Mouse (Mus musculus): Measurements from ENCODE around the gene Slc4a4.
"Not testable (repeated sequence)": the region's sequence is repeated elsewhere in the genome, so short reads cannot be mapped to it uniquely, and the experiment has no call there.

Gene Slc4a4

DNA sequence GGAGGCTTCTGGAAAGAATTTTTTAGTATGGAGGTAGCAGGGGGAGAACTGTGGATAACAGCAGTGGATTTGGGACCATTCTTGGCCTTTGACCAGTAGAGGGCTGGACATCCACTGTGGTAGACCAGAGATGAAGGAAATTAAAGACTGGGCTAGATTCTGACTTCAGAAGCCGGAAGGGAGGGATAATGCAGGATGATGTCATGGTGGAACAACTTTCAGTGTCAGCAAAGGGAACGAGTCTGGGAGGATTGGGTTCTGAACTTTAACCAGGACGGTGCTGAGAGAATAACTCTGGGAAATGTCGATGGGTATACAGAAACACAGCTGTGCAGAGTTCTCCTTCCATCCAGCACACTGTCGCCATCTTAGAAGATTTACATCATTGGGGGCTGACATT is 175.7 kb downstream of the Slc4a4 start:
- DNase-seq (ENCODE audit: extremely low read depth, insufficient read length, low spot score) = no peak

DNA sequence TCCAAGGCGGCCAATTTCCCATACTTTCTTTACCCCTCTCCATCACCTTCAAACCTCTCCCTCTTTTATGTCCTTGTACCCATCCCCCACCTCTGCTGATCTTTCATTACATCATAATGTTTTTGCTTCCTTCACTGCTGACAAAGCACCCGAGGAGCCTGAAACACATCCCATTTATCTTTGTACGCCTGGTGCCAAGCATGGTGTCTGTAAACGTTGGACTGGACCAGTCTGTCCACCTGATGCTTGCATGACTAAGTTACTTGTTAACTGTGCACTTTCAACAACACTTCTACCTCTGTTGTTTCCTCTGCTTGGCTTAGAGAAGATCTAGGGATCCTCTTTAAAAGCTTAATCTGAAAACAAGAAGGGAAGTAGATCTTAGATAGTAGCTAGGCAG is 180.5 kb downstream of the Slc4a4 start:
- no peak for DNase-seq (ENCODE audit: extremely low read depth, insufficient read length, low spot score)

DNA sequence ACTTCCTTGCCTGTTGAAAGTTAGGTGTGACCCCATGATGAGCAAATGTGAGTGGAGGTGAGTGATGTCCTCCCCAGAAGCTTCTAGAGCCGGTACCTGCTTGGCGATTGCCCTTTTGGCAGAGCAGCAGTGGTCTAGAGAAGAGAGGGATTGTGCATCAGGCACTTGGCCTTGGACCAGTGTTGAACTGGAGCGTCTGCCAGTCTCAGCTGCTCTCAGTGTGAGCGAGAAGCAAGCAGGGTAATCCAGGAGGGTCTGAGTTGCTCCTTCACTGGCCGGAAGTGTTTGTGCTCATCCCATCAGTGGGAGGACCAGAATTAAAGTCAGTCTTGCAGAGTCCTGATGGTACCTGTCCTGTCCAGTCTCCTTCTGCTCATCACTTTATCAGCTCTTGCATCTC is 181.5 kb downstream of the Slc4a4 start:
- no peak for DNase-seq (ENCODE audit: extremely low read depth, insufficient read length, low spot score)

DNA sequence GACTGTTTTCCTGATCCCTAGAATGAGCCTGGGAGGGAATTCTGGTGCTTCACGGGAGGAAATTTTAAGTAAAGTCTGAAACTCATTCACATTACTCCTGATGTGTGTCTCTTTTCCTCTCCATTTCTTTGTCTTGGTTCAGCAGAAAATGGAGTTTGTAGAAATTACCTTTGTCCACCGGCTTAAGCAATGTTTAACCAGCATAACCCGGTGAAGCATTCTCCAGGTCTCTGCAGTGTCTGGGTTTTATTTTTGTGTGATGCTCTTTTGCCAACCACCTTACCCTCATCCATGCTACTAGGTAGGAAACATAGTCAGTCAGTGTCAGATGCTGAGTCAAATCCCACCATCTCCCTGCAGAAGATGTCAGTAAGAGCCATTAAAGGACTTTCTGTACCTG is 183.4 kb downstream of the Slc4a4 start:
- DNase-seq (ENCODE audit: extremely low read depth, insufficient read length, low spot score) = no peak

DNA sequence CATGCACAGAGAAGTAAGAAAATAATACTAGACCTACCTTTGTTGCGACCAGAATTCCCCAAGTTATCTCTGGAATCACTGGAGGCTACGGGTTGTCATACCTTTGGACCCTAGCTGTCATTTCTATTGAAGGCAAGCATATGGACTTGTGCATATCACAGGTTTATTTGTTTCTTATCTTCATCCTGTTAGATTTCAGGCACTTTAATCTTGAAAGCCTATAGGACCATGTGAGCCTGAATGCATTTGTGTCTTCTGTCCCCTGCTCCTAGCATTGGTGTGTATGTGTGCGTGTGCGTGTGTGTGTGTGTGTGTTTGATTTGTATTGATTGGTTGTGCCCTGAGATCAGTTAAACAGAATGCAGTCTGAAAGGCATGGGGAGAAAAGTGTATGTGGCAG is 185.3 kb downstream of the Slc4a4 start:
- DNase-seq (ENCODE audit: extremely low read depth, insufficient read length, low spot score) = no peak

DNA sequence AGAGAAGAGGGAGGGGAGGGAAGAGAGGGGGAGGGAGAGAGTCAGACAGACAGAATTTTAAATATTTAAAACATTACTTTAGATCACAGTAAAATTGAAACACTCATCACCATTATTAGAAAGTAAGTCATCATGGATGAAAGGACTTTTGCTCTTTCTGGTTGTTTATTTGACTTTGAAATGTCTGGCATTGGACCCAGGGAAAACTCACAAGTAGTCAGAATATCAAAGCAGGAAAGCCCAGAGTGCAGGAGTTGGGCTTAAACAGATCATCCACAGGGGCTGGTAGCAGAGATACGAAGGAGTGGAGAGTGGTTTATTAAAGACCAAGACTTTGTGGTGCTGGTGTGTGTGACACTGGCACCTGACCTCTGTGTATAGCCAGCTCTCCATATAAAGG is 191.1 kb downstream of the Slc4a4 start:
- DNase-seq (ENCODE audit: extremely low read depth, insufficient read length, low spot score) = no peak

DNA sequence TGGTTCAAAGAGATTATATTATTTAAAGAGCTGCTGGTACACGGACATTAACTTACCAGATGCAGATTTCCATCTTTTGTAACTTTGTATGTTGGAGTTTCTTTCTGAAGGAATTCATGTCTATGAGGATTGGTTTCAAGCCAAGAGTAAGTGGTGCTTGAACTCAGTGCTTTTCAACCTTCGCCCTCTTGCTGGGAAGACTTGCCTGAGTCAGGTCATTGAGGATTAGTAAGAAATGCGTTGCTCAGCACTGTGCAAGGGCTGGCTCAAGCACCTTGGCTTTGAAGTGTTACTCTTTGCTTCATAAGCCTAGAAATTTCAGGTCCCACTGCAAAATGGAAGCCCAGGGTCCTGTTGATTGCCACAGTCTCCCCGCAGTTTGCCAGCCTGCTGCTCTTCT is 196.9 kb downstream of the Slc4a4 start:
- DNase-seq (ENCODE audit: extremely low read depth, insufficient read length, low spot score) = no peak

DNA sequence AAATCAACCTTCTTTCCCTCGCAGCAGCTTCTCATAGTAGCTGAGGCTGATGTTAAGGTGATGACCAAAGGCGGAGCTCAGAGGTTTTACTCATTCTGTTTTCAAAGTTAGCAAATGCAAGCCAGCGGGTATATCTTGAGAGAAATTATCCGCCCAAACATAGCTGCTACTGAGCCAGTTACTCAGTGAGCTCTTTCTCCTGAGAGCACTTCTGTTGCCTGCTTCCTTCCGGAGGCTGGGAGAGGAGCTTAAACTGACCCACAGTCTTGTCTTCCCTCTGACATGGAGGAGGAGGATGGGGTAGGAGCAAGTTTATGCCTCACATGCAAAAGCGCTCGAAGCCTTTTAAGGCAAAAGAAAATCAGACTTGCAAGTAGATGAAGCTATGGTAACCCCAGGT is 201.3 kb downstream of the Slc4a4 start:
- DNase-seq (ENCODE audit: extremely low read depth, insufficient read length, low spot score) = no peak

DNA sequence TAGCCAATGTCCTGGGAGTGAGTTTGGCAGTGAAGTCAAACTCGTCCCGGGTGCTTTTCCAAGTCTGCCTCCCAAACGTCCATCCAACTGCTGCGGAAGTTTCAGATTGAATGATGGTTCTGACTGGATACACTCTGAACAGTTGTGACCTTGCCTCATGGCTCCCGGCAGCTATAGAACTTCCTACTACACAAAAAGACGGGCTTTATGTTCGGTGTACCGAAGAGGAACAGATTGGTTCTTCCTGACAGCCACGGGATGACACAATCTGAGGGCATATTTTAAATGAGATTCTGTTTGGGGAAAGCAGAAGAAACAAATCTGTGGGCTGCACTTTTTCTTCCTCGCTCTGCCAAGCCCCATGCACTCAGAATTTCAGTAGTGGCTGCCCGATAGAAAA is 201.8 kb downstream of the Slc4a4 start:
- no peak for DNase-seq (ENCODE audit: extremely low read depth, insufficient read length, low spot score)

DNA sequence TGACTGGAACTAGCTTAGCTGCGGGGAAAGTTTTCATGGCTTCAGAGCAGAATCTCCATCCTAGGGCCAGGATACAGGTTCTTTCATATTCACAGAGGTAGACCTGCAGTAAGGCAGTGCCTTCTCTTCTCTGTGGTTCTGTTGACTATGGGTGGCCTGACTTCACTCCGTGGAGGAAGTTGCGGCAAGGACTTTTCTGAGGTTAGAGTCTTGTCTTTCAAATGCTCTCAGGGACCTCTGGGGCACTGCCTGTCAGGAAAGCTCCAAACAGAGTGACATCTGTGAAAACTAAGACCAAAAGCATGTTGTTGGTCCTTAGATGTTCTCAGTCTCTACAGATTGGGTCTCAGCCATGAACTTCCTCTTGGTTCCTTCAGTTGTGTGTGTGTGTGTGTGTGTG is 203.5 kb downstream of the Slc4a4 start:
- no peak for DNase-seq (ENCODE audit: extremely low read depth, insufficient read length, low spot score)

DNA sequence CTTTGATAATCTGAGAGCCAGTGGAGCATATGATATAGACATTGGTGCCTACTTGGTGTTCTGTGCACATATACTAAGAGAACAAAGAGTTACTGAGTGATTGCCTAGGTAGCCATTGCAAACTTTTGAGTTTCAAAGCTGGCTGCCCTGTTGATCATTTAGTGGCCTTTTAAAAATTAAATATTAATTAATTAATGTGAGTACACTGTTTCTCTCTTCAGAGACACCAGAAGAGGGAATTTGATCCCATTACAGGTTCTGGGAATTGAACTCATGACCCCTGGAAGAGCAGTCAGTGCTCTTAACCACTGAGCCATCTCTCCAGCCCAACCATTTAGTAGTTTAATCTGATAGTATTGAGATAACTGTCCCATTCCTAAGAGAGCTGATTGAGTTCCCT is 209.8 kb downstream of the Slc4a4 start:
- DNase-seq (ENCODE audit: extremely low read depth, insufficient read length, low spot score) = no peak

DNA sequence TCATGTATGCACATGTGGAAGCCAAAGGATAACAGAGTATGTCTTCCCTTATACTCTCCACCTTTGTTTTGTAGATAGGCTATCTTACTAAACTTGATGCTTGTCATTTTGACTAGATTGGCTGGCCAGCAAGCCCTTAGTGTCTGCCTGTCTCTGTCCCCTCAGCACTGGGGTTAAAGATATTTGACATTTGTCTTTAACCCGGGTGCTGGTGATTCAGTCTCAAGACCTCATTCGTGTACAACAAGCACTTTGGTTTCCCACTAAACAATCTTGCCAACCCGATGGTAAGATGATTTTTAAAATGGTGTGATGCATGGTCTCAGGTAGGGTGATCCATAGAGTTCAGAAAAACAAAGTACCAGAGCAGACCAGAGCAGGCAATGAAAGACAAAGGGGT is 210.7 kb downstream of the Slc4a4 start:
- no peak for DNase-seq (ENCODE audit: extremely low read depth, insufficient read length, low spot score)

DNA sequence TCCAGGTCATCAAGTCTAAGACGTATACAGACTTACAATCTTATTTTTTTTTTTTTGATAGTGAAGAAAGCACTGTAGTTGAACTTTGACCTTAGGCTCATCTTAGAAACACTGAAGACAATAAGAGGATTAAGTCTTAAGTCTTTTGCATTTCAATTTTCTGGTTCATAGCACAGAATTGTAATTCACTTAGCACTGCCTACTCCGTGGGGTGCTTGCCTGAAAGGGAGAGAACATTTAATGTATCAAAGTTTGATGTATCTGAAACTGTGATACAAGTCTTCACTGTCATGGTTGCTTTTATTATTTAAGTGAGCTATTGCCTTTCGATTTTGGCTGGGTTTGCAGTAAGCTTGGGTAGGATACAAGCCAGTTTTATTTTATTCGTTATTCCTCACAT is 211.5 kb downstream of the Slc4a4 start:
- no peak for DNase-seq (ENCODE audit: extremely low read depth, insufficient read length, low spot score)

DNA sequence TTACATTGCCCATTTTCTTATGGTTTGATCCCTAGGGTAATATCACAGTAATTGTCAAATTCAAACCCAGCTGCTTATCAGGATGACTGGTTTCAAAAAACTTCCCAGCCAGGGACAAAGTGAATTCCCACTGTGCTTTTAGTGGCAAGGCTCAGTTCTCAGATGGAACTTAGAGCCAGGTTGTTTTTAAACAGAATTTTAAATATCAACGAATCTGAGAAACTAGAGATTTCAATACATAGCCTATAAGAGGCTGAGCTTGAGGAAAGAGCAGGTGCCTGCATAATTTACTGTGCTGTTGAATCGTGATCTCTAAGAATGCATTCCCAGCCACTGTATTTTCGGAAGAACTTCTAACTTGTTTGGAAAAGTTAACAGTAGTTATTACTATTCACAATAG is 213.3 kb downstream of the Slc4a4 start:
- DNase-seq (ENCODE audit: extremely low read depth, insufficient read length, low spot score) = no peak

DNA sequence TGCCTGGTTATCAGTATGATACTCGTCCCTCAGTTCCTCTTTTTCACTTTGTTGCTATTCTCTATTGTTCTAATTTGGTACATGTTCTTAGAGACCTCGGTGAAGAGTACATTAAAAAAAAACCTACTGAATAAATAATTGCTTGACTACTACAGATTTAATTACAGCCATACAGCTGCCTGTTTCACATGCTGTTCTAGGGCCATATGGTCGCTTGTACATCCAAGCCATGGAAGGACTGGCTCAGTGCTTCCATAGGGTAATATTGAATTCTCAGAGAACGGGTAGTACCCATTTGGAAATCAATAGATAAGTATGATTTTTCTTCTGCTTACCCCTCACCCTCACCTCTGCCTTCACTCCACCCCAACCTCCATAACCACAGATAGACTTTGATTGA is 215.9 kb downstream of the Slc4a4 start:
- no peak for DNase-seq (ENCODE audit: extremely low read depth, insufficient read length, low spot score)

DNA sequence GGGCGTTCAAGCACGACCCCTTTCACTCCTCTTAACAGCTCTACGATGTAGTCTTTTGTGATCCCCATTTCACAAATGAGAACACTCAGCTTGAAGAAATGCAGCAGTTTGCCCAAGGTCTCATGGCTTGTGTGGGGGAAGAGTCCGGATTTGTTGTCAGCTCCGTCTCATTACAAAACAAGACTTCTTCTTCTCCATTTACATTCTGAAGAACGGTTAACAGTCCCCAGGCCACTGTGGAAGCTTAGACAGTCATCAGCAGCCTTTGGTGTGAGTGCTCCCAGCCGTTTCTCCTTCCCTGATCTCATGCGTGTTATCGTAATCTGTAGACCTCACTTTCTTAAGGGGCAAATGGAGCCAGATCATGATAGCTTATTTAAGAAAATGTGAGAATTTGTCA is 218.7 kb downstream of the Slc4a4 start:
- no peak for DNase-seq (ENCODE audit: extremely low read depth, insufficient read length, low spot score)

DNA sequence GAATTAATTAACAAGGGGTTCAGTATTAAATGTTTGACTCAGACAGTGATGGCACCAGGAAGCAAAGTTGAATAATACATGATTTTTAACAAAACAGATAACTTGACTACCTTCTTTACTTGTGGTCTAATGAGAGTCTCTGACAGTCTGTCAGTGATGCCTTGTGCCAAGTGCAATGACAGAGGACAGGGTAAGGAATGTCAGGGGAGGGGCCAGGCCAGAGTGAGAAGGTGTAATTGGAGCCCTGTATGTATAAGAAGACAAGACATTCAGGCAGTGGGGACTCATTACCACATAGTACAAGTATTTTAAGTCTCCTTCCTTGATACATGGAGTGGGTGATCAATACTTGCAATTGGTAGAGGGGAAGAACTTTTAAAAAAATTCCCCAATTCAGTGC is 219.6 kb downstream of the Slc4a4 start:
- DNase-seq (ENCODE audit: extremely low read depth, insufficient read length, low spot score) = no peak

DNA sequence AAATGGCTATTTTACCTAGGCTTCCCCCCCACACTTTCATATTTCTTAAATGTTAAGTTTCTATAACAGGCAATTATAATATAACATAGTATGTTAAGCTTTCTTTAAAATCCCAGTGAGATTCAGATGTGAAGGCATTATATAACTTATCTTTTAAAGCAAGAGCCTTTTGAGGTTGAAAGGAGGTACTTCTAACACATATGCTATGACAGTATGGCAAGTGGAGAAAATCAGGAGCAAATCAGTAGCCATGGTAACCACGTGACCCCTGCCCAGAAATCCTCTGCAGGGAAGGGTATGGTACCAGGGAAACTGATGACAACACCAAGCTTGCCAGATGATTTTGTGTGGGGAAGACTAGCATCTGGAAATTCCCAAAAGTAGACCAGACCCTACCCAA is 222.2 kb downstream of the Slc4a4 start:
- no peak for DNase-seq (ENCODE audit: extremely low read depth, insufficient read length, low spot score)

DNA sequence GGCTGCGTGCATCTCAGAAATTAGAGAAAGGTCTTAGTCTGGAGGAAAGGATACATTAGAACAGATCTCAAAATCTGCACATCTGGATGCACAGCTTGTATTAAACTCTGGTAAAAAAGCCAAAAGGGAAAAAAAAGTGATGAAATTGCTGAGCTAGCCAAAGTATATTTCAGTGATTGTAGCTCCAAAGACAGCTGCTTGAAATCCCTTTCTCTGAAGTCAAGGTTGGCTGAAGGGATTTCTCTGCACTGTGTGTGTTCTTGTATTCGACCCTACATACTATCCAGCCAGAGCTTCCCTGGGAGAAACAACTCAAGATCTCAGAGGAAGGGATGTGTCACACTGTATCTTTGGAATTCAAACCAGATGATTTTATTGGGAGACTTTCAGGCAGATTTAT is 223.2 kb downstream of the Slc4a4 start:
- no peak for DNase-seq (ENCODE audit: extremely low read depth, insufficient read length, low spot score)

DNA sequence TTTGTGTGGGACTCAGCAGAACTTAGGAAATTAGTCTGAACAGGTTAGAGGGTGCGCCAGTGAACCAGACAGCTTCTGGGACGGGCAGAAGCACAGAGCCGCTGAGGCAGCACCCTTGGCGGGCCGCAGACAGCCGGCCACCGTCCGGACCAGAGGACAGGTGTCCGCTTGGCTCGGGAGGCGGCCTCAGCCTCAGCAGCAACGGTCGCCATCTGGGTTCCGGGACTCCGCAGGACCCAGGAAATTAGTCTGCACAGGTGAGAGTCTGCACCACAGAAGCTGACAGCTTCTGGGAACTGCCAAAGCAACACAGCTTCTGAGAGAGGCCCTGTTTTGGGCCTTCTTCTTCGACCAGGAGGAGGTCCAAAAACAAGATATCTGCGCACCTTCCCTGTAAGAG is 225.4 kb downstream of the Slc4a4 start:
- not testable (repeated sequence) for DNase-seq (ENCODE audit: extremely low read depth, insufficient read length, low spot score)

DNA sequence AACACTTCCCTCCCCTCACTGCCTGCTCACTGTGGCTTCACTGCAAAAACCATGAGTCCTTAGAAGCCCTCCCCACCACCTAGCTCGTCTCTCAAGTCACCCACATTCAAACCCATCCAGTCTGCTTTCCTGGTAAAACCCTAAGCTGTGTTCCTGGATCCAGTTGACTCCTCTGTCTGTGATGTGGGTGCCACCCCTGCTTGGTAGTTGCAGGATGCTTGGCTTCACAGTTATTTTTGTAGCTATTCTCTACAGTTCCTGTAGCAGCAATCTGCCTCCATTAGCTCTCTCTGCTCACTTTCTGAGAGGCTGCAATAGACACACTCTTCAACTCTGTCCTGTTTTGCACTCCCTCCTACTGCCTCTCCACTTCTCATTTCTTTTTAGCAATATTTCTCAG is 234.3 kb downstream of the Slc4a4 start:
- DNase-seq (ENCODE audit: extremely low read depth, insufficient read length, low spot score) = no peak

DNA sequence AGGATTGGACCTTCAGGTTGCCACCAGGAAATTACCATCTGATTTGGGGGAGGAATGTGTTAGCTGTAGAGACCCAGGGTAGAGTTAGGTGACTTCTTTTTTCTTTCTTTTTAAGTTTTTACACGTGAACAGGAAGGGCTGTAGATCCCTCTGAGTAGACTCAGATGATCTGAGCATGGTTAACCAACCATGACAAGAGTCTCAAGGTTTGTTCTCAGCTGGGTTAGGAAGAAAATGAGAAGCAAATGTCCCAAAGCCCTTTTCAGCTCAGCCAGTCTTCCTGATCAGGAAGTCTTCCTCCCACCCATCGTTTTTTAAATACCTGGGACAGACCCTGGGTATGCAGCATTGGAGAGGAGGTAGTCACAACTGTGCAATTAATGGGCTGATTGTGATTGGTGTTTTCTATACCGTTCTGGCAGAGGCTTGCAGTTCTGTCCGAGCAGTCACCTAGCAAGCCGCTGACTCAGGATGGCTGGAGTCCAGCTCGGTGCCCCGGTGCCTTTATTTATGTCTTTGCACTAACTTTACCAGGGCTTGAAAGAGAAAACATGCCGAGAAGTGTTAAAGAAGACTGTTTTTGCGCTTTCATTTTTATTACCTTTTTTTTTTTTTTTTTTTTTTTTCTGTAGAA is 236.8 kb downstream of the Slc4a4 start:
- no peak for DNase-seq (ENCODE audit: extremely low read depth, insufficient read length, low spot score)

DNA sequence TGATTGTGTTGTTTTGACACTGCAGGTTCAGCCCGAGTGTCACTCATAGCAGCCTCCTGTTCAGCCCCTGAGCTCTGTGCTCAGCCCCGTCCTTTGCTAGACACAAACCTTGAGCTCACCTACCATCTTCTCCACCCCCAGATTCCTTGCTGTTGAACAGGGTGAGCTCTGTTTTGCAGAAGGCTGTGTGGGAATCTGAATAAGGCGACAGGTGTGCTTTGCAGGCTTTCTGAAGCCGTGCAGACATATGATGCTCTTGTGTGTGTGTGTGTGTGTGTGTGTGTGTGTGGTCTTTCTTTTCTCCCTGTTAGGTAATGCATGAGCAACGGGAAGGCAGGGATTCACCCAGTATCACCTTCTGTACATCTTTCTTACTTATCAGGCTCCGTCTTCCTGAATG is 241.6 kb downstream of the Slc4a4 start:
- no peak for DNase-seq (ENCODE audit: extremely low read depth, insufficient read length, low spot score)

Measured in 3134 (cell line).